Mouse (Mus musculus) liver, embryonic 16.5 days (tissue): Measurements from ENCODE around the gene 9530068E07Rik. TPM values are rescaled to one million over a fixed set of nuclear protein-coding genes. Genes with fewer than 3 reads are reported as not detected.
"Not testable (repeated sequence)": the region's sequence is repeated elsewhere in the genome, so short reads cannot be mapped to it uniquely, and the experiment has no call there.

Experiments
- ATAC-seq: fragments of 200-750 bp; cut with Nextera tagmentation; 2 replicates; pipeline ENCODE4 v1.8.0; 2017; ENCODE audit warnings: low read depth, mild to moderate bottlenecking, moderate number of reproducible peaks, moderate library complexity
- H3K27ac ChIP-seq: fragments of 300-500 bp; sonication (generic); 2 replicates; pipeline ENCODE4 v1.5.1; 2014; ENCODE audit warnings: mild to moderate bottlenecking, low read length
- H3K27me3 ChIP-seq: fragments of 300-500 bp; sonication (generic); 2 replicates; pipeline ENCODE4 v1.6.1; 2014; ENCODE audit warnings: low read depth, low read length, mixed read lengths; ENCODE audit not compliant: control insufficient read depth, insufficient read depth
- H3K36me3 ChIP-seq: fragments of 300-500 bp; sonication (generic); 2 replicates; pipeline ENCODE4 v1.6.1; 2014; ENCODE audit warnings: mild to moderate bottlenecking; ENCODE audit not compliant: control insufficient read depth, insufficient read depth
- H3K4me1 ChIP-seq: fragments of 300-500 bp; sonication (generic); 2 replicates; pipeline ENCODE4 v1.6.1; 2014; ENCODE audit warnings: low read depth, low read length, mixed read lengths; ENCODE audit not compliant: control insufficient read depth
- H3K4me2 ChIP-seq: fragments of 300-500 bp; sonication (generic); 2 replicates; pipeline ENCODE4 v1.6.1; 2014; ENCODE audit warnings: low read depth, low read length, mixed read lengths
- H3K4me3 ChIP-seq: fragments of 300-500 bp; sonication (generic); 2 replicates; pipeline ENCODE4 v1.5.1; 2014; ENCODE audit warnings: low read depth, mild to moderate bottlenecking, low read length
- H3K9ac ChIP-seq: fragments of 300-500 bp; sonication (generic); 2 replicates; pipeline ENCODE4 v1.6.1; 2014; ENCODE audit warnings: low read depth, low read length
- H3K9me3 ChIP-seq: fragments of 300-500 bp; sonication (generic); replicated peaks from 2 replicates; pipeline ENCODE4 v1.6.1; 2016; ENCODE audit warnings: low read length; ENCODE audit not compliant: control insufficient read depth
- whole genome bisulfite sequencing: fragments of 180-500 bp; shearing (Covaris S2); extraction: QIAGEN DNeasy Blood & Tissue Kit; methylation state at CpG from one replicate; pipeline ENCODE4 v1.1.7; 2014; ENCODE audit not compliant: insufficient replicate concordance; 5-methylcytosine and 5-hydroxymethylcytosine counted together
- polyA plus RNA-seq: library from polyadenylated mRNA; unstranded; fragments of >200 nt; fragmentation: Nextera tagmentation; extraction: Ambion mirVana; gene quantifications from 2 replicates; pipeline ENCODE4 v1.2.1, GENCODE M21; 2015

9530068E07Rik gene
- polyA plus RNA-seq, 1 experiment from 2014 or later, result 54.6 TPM

- Histone ChIP-seq H3K4me2 (no peak overlapping the region), H3K36me3 (peaks cover 17% of the 10 kb centered on the region), H3K4me3 (no peak overlapping the region), H3K27ac (no peak overlapping the region), H3K4me1 (no peaks in the 10 kb centered on the region), H3K9ac (no peak overlapping the region), H3K27me3 (no peaks in the 10 kb centered on the region), H3K9me3 (no peaks in the 10 kb centered on the region)
- 77% methylated on average over 3 of the region's 3 CpGs for WGBS
- no peak for ATAC-seq
Observed at GRCm38 (mm10) chr11:52386892-52387291, 9.3 kb upstream of the 9530068E07Rik start.

DNA sequence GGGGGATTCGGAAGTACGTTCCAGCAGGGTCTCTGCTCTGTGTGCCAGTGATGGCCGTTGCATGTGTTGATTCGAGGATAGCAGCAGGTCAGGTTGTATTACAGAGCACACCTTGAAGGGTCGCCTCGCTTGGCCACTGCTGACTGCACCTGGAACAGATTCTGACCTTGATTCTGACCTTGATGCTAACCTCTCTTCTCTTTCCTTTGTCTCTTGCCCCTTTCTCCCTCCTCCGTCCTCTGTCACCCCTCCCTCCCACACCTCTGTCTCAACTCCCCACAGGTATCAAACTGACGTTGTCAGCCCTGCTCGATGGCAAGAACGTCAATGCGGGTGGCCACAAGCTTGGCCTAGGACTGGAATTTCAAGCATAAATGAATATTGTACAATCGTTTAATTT, 8.1 kb upstream of the 9530068E07Rik start:
- no peaks in the 10 kb centered on the region for H3K4me1 ChIP-seq
- no peak for ATAC-seq
- no peak overlapping the region for H3K27ac ChIP-seq
- no peak overlapping the region for H3K9ac ChIP-seq
- no peaks in the 10 kb centered on the region for H3K27me3 ChIP-seq
- H3K9me3 ChIP-seq, result no peaks in the 10 kb centered on the region
- H3K4me2 ChIP-seq, result no peak overlapping the region
- peaks cover 17% of the 10 kb centered on the region for H3K36me3 ChIP-seq
- 83% methylated on average over 12 of the region's 12 CpGs for WGBS
- H3K4me3 ChIP-seq, result no peak overlapping the region

DNA sequence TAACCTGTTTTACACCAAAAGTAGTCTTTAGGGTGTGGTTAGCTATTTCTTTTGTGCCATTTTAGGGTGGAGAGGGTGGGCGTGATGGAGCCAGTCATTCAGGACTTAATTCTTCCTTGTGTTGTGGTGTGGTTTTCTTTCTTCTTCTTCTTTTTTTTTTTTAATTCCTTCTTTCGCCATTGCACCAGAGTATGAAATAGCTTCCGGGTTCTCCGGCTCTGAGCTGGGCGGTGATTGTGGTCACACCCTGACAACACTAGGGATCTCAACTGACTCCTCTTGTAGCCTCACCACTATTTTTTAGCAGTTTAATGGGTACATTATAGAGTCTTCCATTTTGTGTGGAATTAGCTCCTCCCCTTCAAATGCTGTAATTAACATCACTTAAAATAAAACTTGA, 7.2 kb upstream of the 9530068E07Rik start:
- 80% methylated on average over 5 of the region's 5 CpGs for WGBS

GRCm38 (mm10) chr11:52389933-52390332, 6.3 kb upstream of the 9530068E07Rik start:
- H3K27me3 ChIP-seq, result no peaks in the 10 kb centered on the region
- H3K36me3 ChIP-seq, result peaks cover 9% of the 10 kb centered on the region
- 86% methylated on average over 7 of the region's 7 CpGs for WGBS
- H3K27ac ChIP-seq, result no peak overlapping the region
- H3K4me2 ChIP-seq, result no peak overlapping the region
- H3K4me1 ChIP-seq, result no peaks in the 10 kb centered on the region
- H3K9ac ChIP-seq, result no peak overlapping the region
- no peaks in the 10 kb centered on the region for H3K9me3 ChIP-seq
- no peak for ATAC-seq
- no peak overlapping the region for H3K4me3 ChIP-seq

More for the DNA sequence above, 7.2 kb upstream of the 9530068E07Rik start:
- H3K4me1 ChIP-seq, H3K4me3 ChIP-seq, H3K27ac ChIP-seq, H3K9ac ChIP-seq, H3K4me2 ChIP-seq, ATAC-seq, H3K9me3 ChIP-seq, H3K27me3 ChIP-seq: not testable (repeated sequence)
- H3K36me3 ChIP-seq, result peaks cover 16% of the 10 kb centered on the region

- no peak overlapping the region for H3K27ac ChIP-seq
- H3K4me2 ChIP-seq, result no peak overlapping the region
- no peaks in the 10 kb centered on the region for H3K27me3 ChIP-seq
- no peaks in the 10 kb centered on the region for H3K36me3 ChIP-seq
- 65% methylated on average over 4 of the region's 4 CpGs for WGBS
- peaks cover 12% of the 10 kb centered on the region for H3K4me1 ChIP-seq
- no peak overlapping the region for H3K4me3 ChIP-seq
- no peaks in the 10 kb centered on the region for H3K9me3 ChIP-seq
- ATAC-seq, result no peak
- H3K9ac ChIP-seq, result no peak overlapping the region
Observed at GRCm38 (mm10) chr11:52394494-52394893, 1.7 kb upstream of the 9530068E07Rik start.

- peaks cover 15% of the 10 kb centered on the region for H3K4me1 ChIP-seq
- 33% methylated on average over 4 of the region's 4 CpGs for WGBS
- no peaks in the 10 kb centered on the region for H3K36me3 ChIP-seq
- ATAC-seq, result no peak
- no peak overlapping the region for H3K4me2 ChIP-seq
- no peak overlapping the region for H3K27ac ChIP-seq
- H3K4me3 ChIP-seq, result no peak overlapping the region
- H3K27me3 ChIP-seq, result no peaks in the 10 kb centered on the region
- H3K9me3 ChIP-seq, result no peaks in the 10 kb centered on the region
- no peak overlapping the region for H3K9ac ChIP-seq
Observed at GRCm38 (mm10) chr11:52395343-52395742, 885 bp upstream of the 9530068E07Rik start.

GRCm38 (mm10) chr11:52396597-52397188, 465 bp downstream of the 9530068E07Rik start:
- Histone ChIP-seq H3K4me3 (peak overlapping the region; percentile 94), H3K27me3 (no peaks in the 10 kb centered on the region), H3K4me2 (peak overlapping the region; percentile 73), H3K27ac (peak overlapping the region; percentile 85), H3K9ac (peak overlapping the region; percentile 92), H3K36me3 (no peaks in the 10 kb centered on the region), H3K4me1 (peaks cover 21% of the 10 kb centered on the region), H3K9me3 (no peaks in the 10 kb centered on the region)
- 1% methylated on average over 33 of the region's 33 CpGs for WGBS
- ATAC-seq, result peak; percentile 69

DNA sequence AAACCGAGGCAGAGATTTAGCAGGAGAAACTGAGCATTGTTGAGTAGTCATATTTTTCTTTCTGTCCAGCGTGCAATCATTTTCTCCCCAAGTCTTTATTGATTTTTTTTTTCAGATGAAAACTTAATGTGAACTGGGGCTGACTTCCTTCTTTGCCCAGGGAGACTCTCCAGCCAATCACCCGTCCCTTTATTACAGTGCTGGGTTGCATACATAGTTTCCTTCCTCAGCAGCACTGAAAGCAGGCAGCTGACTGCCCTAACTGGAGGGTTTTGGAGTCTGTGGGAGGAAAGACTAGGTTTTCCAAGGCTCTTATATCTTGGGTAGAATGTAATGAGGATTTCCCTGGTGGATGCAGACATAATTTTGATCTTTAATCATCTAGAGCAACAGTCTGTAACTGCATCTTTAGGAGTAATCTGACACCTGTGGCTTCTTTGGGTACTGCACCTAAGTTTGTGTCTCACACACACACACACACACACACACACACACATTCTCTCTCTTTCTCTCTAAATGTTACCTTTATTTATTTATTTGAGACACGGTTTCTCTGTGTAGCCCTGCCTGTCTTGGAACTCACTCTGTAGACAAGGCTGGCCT, 1.3 kb downstream of the 9530068E07Rik start:
- ATAC-seq, result no peak
- H3K4me2 ChIP-seq, result peak overlapping the region; percentile 73
- peak overlapping the region; percentile 94 for H3K4me3 ChIP-seq
- H3K27me3 ChIP-seq, result no peaks in the 10 kb centered on the region
- no peaks in the 10 kb centered on the region for H3K9me3 ChIP-seq
- no peak overlapping the region for H3K9ac ChIP-seq
- H3K4me1 ChIP-seq, result peaks cover 21% of the 10 kb centered on the region
- WGBS, result 75% methylated on average over 4 of the region's 4 CpGs
- H3K36me3 ChIP-seq, result no peaks in the 10 kb centered on the region
- H3K27ac ChIP-seq, result no peak overlapping the region

DNA sequence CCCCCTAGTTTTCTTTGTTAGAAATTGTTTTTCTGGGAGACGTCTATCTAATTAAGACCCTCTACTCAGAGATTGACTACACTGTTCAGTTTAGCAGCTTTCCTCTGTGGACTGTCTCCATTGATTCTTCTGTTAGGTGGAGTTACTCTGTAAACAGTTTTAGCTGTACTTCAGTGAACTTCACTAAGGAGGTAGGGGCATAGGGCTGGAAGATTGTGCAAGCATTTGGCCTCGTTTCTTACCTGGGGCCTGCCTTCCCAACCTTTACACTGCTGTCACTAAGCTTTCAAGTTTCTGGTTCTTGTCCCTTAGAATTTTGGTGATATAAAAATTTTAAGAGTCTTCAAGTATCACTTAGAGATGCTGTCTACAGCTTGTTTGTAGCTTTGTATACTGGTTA, 5.2 kb downstream of the 9530068E07Rik start:
- Histone ChIP-seq H3K4me1 (peaks cover 13% of the 10 kb centered on the region), H3K9me3 (no peaks in the 10 kb centered on the region), H3K9ac (no peak overlapping the region), H3K4me3 (no peak overlapping the region), H3K27me3 (no peaks in the 10 kb centered on the region), H3K4me2 (no peak overlapping the region), H3K27ac (no peak overlapping the region), H3K36me3 (peaks cover 5% of the 10 kb centered on the region)
- no peak for ATAC-seq
- WGBS, result 51% methylated on average over 2 of the region's 2 CpGs
